In the genomic region with DNA sequence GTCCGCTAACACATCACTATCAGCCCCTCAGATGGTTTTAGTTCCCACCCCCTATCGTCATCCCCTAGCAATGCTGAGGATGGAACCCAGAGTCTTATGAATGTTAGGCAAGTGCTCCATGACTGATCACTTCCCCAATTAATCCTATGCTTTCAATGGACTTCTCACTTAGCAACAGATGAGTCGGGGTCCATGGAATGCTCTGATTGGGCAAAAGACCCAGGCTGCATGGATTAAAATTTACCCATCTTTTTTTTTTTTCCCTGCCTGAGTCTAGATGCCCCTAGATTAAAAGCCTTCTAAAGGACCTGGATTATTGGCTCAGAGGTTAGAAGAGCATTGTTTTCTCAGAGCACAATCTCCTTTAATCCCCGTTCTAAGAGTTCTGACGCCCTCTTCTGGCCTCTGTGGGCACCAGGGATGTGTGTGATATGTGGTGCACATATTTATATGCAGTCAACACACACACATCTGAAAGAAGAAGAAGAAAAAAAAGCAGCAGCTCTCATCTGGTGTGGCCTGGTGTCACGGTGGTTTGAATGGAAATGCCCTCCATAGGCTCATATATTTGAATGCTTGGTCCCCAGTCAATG, we compare ENCODE assay signal across 8 mouse cellular contexts. TPM values are rescaled to one million over a fixed set of nuclear protein-coding genes. Genes with fewer than 3 reads are reported as not detected.
DNase-seq lines count a peak whose midpoint lies in the region; ATAC-seq and TF ChIP-seq lines count a peak whose summit lies in the region.
"Had no signal": no experiment of that assay in that cellular context is flagged by ENCODE, and none has a peak within 500 bp of the region (broad histone marks: within the 10 kb centered on the region; RNA-seq: fewer than 3 reads in every experiment).

No protein-coding gene starts in this region.

- TF ChIP-seq CTCF in MEL (IDR thresholded peaks at IDR 0.05 in 2 of 3, conservative IDR thresholded peaks at IDR 0.05 in 1 of 3; ENCODE audit: control insufficient read depth in 1 of 3, insufficient read depth in 1 of 3, low read depth in 2 of 3, low read length in 3 of 3, poor library complexity in 1 of 3, severe bottlenecking in 1 of 3) = peak; percentile 33 to 59 (median 52); a peak in 5 of 6 replicates

- TF ChIP-seq EP300 in MEL (IDR thresholded peaks at IDR 0.05; ENCODE audit: low read depth in 1 of 2, low read length in 2 of 2) = no peak

- no peaks in the 10 kb centered on the region for H3K27me3 ChIP-seq in kidney, embryonic 14.5 days (ENCODE audit: control insufficient read depth, insufficient read depth, low read length)
- no peaks in the 10 kb centered on the region for H3K27me3 ChIP-seq in MEL (ENCODE audit: control insufficient read depth in 1 of 2, insufficient read depth in 2 of 2, low read length in 2 of 2)
- H3K27me3 ChIP-seq in limb, embryonic 14.5 days (ENCODE audit: control insufficient read depth, insufficient read depth, low read length) = no peaks in the 10 kb centered on the region
- H3K27me3 ChIP-seq: embryonic facial prominence, embryonic 15.5 days had no signal

- H3K4me1 ChIP-seq in kidney, embryonic 14.5 days (ENCODE audit: control insufficient read depth, insufficient read depth, low read length) = 0 out of 2 replicates have a peak, but pooled peaks cover 4% of the 10 kb centered on the region
- H3K4me1 ChIP-seq in MEL (ENCODE audit: control insufficient read depth in 1 of 2, insufficient read depth in 2 of 2, low read length in 2 of 2) = peaks cover 2 to 8% of the 10 kb centered on the region in 2 experiments; a peak in 3 of 4 replicates
- 0 out of 2 replicates have a peak, but pooled peaks cover 2% of the 10 kb centered on the region for H3K4me1 ChIP-seq in limb, embryonic 14.5 days (ENCODE audit: control insufficient read depth, insufficient read depth, low read length)

- no peak for ATAC-seq in kidney, embryonic 14.5 days (ENCODE audit: low FRiP score, low TSS enrichment)
- no peak for ATAC-seq in limb, embryonic 14.5 days (ENCODE audit: low FRiP score, low read depth)

- no peak overlapping the region for H3K4me3 ChIP-seq in kidney, embryonic 14.5 days (ENCODE audit: low read length)
- no peak overlapping the region for H3K4me3 ChIP-seq in MEL (ENCODE audit: control insufficient read depth in 1 of 2, insufficient read depth in 1 of 2, low read depth in 2 of 2, low read length in 2 of 2)
- no peak overlapping the region for H3K4me3 ChIP-seq in limb, embryonic 14.5 days (replicated peaks; ENCODE audit: low read length)
- H3K4me3 ChIP-seq: embryonic facial prominence, embryonic 15.5 days had no signal

- H3K36me3 ChIP-seq in kidney, embryonic 14.5 days (ENCODE audit: control insufficient read depth, insufficient read depth, low read length) = no peaks in the 10 kb centered on the region
- H3K36me3 ChIP-seq in MEL (ENCODE audit: control insufficient read depth in 1 of 2, insufficient read depth in 2 of 2, low read length in 2 of 2) = peaks cover 0 to 3% of the 10 kb centered on the region in 2 experiments; a peak in 1 of 4 replicates
- peaks cover 3% of the 10 kb centered on the region for H3K36me3 ChIP-seq in limb, embryonic 14.5 days (ENCODE audit: control insufficient read depth, insufficient read depth, low read length)

- DNase-seq in kidney, adult 11 months = peak; percentile 36
- peak; percentile 50 for DNase-seq in CD4-positive helper T cell, adult 2 months (ENCODE audit: low read depth, low spot score)
- DNase-seq in MEL (ENCODE audit: low read depth, low spot score) = peak; percentile 82
- DNase-seq in limb, embryonic 14.5 days (ENCODE audit: low spot score) = peak; percentile 23
- DNase-seq in right cerebral cortex, postnatal 14 days = no peak
- no peak for DNase-seq in frontal cortex, postnatal 25 days (ENCODE audit: low spot score in 2 of 2)

- TF ChIP-seq RAD21 in MEL (IDR thresholded peaks at IDR 0.05; ENCODE audit: low read depth, low read length) = peak; percentile 54

- 56% methylated on average over 6 of the region's 6 CpGs for WGBS in kidney, embryonic 14.5 days
- WGBS in limb, embryonic 14.5 days = 63% methylated on average over 6 of the region's 6 CpGs

- no peaks in the 10 kb centered on the region; the same call in 1 of the 2 replicates for H3K79me2 ChIP-seq in MEL (ENCODE audit: control insufficient read depth, insufficient read depth, low read length, poor library complexity)

- H3K4me2 ChIP-seq in kidney, embryonic 14.5 days (replicated peaks; ENCODE audit: low read depth, low read length) = no peak overlapping the region
- no peak overlapping the region for H3K4me2 ChIP-seq in limb, embryonic 14.5 days (replicated peaks; ENCODE audit: low read depth, low read length, severe bottlenecking)
- H3K4me2 ChIP-seq: embryonic facial prominence, embryonic 15.5 days had no signal

- no peaks in the 10 kb centered on the region for H3K9me3 ChIP-seq in kidney, embryonic 14.5 days (ENCODE audit: control insufficient read depth, low read length)
- no peaks in the 10 kb centered on the region for H3K9me3 ChIP-seq in MEL (replicated peaks; ENCODE audit: insufficient read depth, low read length)
- no peaks in the 10 kb centered on the region for H3K9me3 ChIP-seq in limb, embryonic 14.5 days (ENCODE audit: control insufficient read depth, low read length)
- H3K9me3 ChIP-seq: embryonic facial prominence, embryonic 15.5 days had no signal

- TF ChIP-seq POLR2A in MEL (IDR thresholded peaks at IDR 0.05; ENCODE audit: control insufficient read depth in 1 of 2, insufficient read depth in 1 of 2, low read depth in 1 of 2, low read length in 2 of 2, poor library complexity in 1 of 2) = no peak
- TF ChIP-seq POLR2A in limb, embryonic 14.5 days (IDR thresholded peaks at IDR 0.05; ENCODE audit: borderline replicate concordance, extremely low read depth, insufficient read depth, insufficient read length) = no peak

- no peak overlapping the region for H3K9ac ChIP-seq in kidney, embryonic 14.5 days (ENCODE audit: low read depth, low read length)
- H3K9ac ChIP-seq in MEL (ENCODE audit: control insufficient read depth, low read depth, low read length, poor library complexity, severe bottlenecking) = no peak overlapping the region
- H3K9ac ChIP-seq in limb, embryonic 14.5 days (ENCODE audit: low read depth, low read length, severe bottlenecking) = no peak overlapping the region
- H3K9ac ChIP-seq: embryonic facial prominence, embryonic 15.5 days had no signal

- no peak overlapping the region for H3K27ac ChIP-seq in kidney, embryonic 14.5 days (ENCODE audit: low read depth, low read length)
- no peak overlapping the region for H3K27ac ChIP-seq in MEL (ENCODE audit: control insufficient read depth, low read depth, low read length)
- H3K27ac ChIP-seq in limb, embryonic 14.5 days (replicated peaks; ENCODE audit: low read depth, low read length) = no peak overlapping the region
- H3K27ac ChIP-seq: embryonic facial prominence, embryonic 15.5 days had no signal

TF ChIP-seq in MEL, 35 proteins besides CTCF, POLR2A, EP300 and RAD21:
- peak; percentile 94 for TF ChIP-seq ZNF384 (IDR thresholded peaks at IDR 0.05; ENCODE audit: low read depth, low read length)
- no peak for TF ChIP-seq MXI1 (IDR thresholded peaks at IDR 0.05; ENCODE audit: low read depth, low read length)
- no peak for TF ChIP-seq MAX (IDR thresholded peaks at IDR 0.05; ENCODE audit: low read length)
- no peak for TF ChIP-seq RCOR1 (IDR thresholded peaks at IDR 0.05; ENCODE audit: low read depth, low read length)
- TF ChIP-seq ZC3H11A (IDR thresholded peaks at IDR 0.05; ENCODE audit: low read depth, low read length) = peak; percentile 26; the same call in 1 of the 2 replicates
- no peak for TF ChIP-seq JUND (IDR thresholded peaks at IDR 0.05; ENCODE audit: low read depth, low read length)
- TF ChIP-seq SMC3 (IDR thresholded peaks at IDR 0.05; ENCODE audit: low read depth, low read length) = peak; percentile 31
- TF ChIP-seq ZKSCAN1 (IDR thresholded peaks at IDR 0.05; ENCODE audit: low read depth, low read length) = peak; percentile 57; the same call in 1 of the 2 replicates
- no peak for TF ChIP-seq E2F4 (IDR thresholded peaks at IDR 0.05; ENCODE audit: borderline replicate concordance, low read depth, low read length)
- peak; percentile 95 for TF ChIP-seq CHD2 (IDR thresholded peaks at IDR 0.05; ENCODE audit: low read length)
- no peak for TF ChIP-seq ZMIZ1 (IDR thresholded peaks at IDR 0.05; ENCODE audit: low read depth, low read length)
- TF ChIP-seq MYB (IDR thresholded peaks at IDR 0.05; ENCODE audit: low read depth, low read length) = no peak

RNA-seq across cellular contexts. Expression of gene Sar1b, which starts 46.2 kb away (rescaled TPM):
- polyA plus RNA-seq in kidney, embryonic 14.5 days (2014; fragmentation: Nextera tagmentation; extraction: Ambion mirVana) = 116 and 133 TPM in 2 replicates
- 99.0 and 104 TPM in 2 replicates for total RNA-seq in MEL (2012; rRNA removed)
- polyA plus RNA-seq in MEL (2012; ENCODE audit: insufficient read depth in 1 of 2, insufficient read length in 2 of 2, low read depth in 1 of 2, low replicate concordance in 2 of 2, missing spikeins in 1 of 2) = 100 to 1,000 TPM in 1 of 2 experiments, not detected in 1; 124 TPM
- polyA plus RNA-seq in limb, embryonic 14.5 days (2012; rRNA removed) = 54.7 and 55.1 TPM in 2 replicates
- 98.2 and 117 TPM in 2 replicates for polyA plus RNA-seq in limb, embryonic 14.5 days (2014; fragmentation: Nextera tagmentation; extraction: Ambion mirVana)

RNA-seq across cellular contexts. Expression of gene Sec24a, which starts 46.3 kb away (rescaled TPM):
- 12.4 and 18.3 TPM in 2 replicates for polyA plus RNA-seq in kidney, embryonic 14.5 days (2014; fragmentation: Nextera tagmentation; extraction: Ambion mirVana)
- 5.3 TPM in 2 replicates for total RNA-seq in MEL (2012; rRNA removed)
- polyA plus RNA-seq in MEL (2012; ENCODE audit: insufficient read depth in 1 of 2, insufficient read length in 2 of 2, low read depth in 1 of 2, low replicate concordance in 2 of 2, missing spikeins in 1 of 2) = 10 to 100 TPM; 14.1 to 38.2 TPM
- polyA plus RNA-seq in limb, embryonic 14.5 days (2012; rRNA removed) = 15.2 and 19.4 TPM in 2 replicates
- polyA plus RNA-seq in limb, embryonic 14.5 days (2014; fragmentation: Nextera tagmentation; extraction: Ambion mirVana) = 18.0 and 18.5 TPM in 2 replicates

RNA-seq across cellular contexts. Expression of gene Jade2, which starts 47.7 kb away (rescaled TPM):
- 0.37 and 0.38 TPM in 2 replicates for polyA plus RNA-seq in kidney, embryonic 14.5 days (2014; fragmentation: Nextera tagmentation; extraction: Ambion mirVana)
- total RNA-seq in MEL (2012; rRNA removed) = 4.5 and 5.4 TPM in 2 replicates
- 10 to 100 TPM in 1 of 2 experiments, not detected in 1; 13.0 TPM for polyA plus RNA-seq in MEL (2012; ENCODE audit: insufficient read depth in 1 of 2, insufficient read length in 2 of 2, low read depth in 1 of 2, low replicate concordance in 2 of 2, missing spikeins in 1 of 2)
- polyA plus RNA-seq in limb, embryonic 14.5 days (2012; rRNA removed) = 5.2 and 5.7 TPM in 2 replicates
- 1.7 and 1.8 TPM in 2 replicates for polyA plus RNA-seq in limb, embryonic 14.5 days (2014; fragmentation: Nextera tagmentation; extraction: Ambion mirVana)

Comparison
In these comparisons a context has a peak if more than half of its experiments do, and no peak if none do; other contexts are left out.
1. DNase-seq: peak in kidney, adult 11 months (single experiment), CD4-positive helper T cell, adult 2 months (single experiment), MEL (single experiment) and limb, embryonic 14.5 days (single experiment); none in right cerebral cortex, postnatal 14 days (single experiment) and frontal cortex, postnatal 25 days (0 of 2).